Mouse (Mus musculus): ENCODE data around the gene Zfhx3.

Zfhx3 gene

GRCm38 (mm10) chr8:108019651-108020050, 77.2 kb downstream of the Zfhx3 start:
- no peak for DNase-seq (ENCODE audit: low spot score)

GRCm38 (mm10) chr8:108022404-108022803, 80.0 kb downstream of the Zfhx3 start:
- no peak for DNase-seq (ENCODE audit: low spot score)

DNA sequence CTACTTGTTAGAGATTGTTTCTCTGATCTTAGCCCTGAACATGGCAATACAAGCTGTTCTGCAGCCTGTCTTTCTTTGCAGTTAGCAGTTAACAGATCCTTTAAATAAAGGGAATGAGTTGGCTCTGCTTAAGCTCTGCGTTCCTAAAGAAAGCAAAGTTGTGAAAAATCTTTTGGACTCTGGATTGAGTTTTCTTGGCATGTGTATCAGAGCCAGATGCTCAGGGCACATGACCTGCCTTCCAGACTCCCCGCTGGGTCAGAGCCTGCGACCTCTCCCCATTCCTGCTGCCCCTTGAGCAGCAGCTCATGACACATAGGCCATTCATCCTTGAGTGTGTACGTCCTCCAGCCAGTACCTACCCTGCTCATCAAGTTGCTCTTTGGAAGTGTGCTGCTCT, 81.9 kb downstream of the Zfhx3 start:
- no peak for DNase-seq (ENCODE audit: low spot score)

DNA sequence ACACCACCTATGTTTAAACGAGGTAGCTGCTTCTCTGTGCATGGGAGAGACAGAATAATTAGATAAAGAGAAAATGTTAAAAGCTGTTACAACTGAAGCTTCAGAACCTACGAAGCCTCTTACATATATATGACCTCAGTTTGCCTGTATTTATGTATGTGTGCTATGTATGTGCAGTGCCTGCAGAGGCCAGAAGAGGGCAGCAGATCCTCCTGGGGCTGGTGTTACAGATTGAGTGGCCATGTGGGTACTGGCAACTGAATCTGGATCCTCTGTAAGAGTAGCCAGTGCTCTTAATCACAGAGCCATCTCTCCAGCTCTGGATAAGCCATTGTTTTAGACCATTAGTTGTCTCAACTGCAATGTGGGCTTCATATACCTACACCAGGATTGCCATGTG, 82.8 kb downstream of the Zfhx3 start:
- DNase-seq (ENCODE audit: low spot score): no peak

- DNase-seq (ENCODE audit: low spot score): no peak
These were observed 84.4 kb downstream of the Zfhx3 start for GRCm38 (mm10) chr8:108026557-108027440.

- DNase-seq (ENCODE audit: low spot score): no peak
These were observed 85.1 kb downstream of the Zfhx3 start for GRCm38 (mm10) chr8:108027561-108028025.

GRCm38 (mm10) chr8:108028440-108028839, 86.0 kb downstream of the Zfhx3 start:
- DNase-seq (ENCODE audit: low spot score): no peak

GRCm38 (mm10) chr8:108031159-108031558, 88.7 kb downstream of the Zfhx3 start:
- no peak for DNase-seq (ENCODE audit: low spot score)

GRCm38 (mm10) chr8:108034070-108034469, 91.6 kb downstream of the Zfhx3 start:
- no peak for DNase-seq (ENCODE audit: low spot score)

DNA sequence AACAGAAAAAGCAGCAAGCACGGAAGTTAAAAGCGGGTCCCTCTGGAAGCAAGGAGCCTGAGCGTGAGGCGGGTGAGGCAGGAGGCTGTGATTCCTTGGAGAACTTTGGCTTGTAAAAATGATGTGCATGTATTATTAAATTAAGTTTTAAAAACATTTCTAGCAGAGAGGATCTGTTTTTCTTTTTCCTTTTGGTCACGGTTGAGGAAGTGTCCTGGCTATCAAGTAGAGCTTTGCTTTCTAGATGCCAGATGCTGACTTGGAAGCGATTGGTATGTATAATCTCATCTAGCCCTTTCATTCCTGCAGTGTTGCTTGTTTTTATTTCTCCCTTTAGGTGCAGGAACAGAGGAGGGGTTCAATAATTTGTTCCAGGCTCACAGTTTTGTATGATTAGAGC, 92.3 kb downstream of the Zfhx3 start:
- no peak for DNase-seq (ENCODE audit: low spot score)

- DNase-seq (ENCODE audit: low spot score): no peak
These were observed 101.2 kb downstream of the Zfhx3 start for GRCm38 (mm10) chr8:108043618-108044017.

GRCm38 (mm10) chr8:108044185-108044584, 101.7 kb downstream of the Zfhx3 start:
- no peak for DNase-seq (ENCODE audit: low spot score)

- DNase-seq (ENCODE audit: low spot score): no peak
These were observed 113.8 kb downstream of the Zfhx3 start for GRCm38 (mm10) chr8:108056241-108056640.

GRCm38 (mm10) chr8:108061972-108062371, 119.5 kb downstream of the Zfhx3 start:
- DNase-seq (ENCODE audit: low spot score): no peak

GRCm38 (mm10) chr8:108067111-108067510, 124.7 kb downstream of the Zfhx3 start:
- no peak for DNase-seq (ENCODE audit: low spot score)

- no peak for DNase-seq (ENCODE audit: low spot score)
These were observed 125.8 kb downstream of the Zfhx3 start for GRCm38 (mm10) chr8:108068195-108068594.

GRCm38 (mm10) chr8:108070438-108070837, 128.0 kb downstream of the Zfhx3 start:
- DNase-seq (ENCODE audit: low spot score): no peak

- DNase-seq (ENCODE audit: low spot score): no peak
These were observed 129.8 kb downstream of the Zfhx3 start for GRCm38 (mm10) chr8:108072126-108072746.

GRCm38 (mm10) chr8:108072853-108073252, 130.4 kb downstream of the Zfhx3 start:
- no peak for DNase-seq (ENCODE audit: low spot score)

GRCm38 (mm10) chr8:108075176-108075575, 132.7 kb downstream of the Zfhx3 start:
- DNase-seq (ENCODE audit: low spot score): no peak

DNA sequence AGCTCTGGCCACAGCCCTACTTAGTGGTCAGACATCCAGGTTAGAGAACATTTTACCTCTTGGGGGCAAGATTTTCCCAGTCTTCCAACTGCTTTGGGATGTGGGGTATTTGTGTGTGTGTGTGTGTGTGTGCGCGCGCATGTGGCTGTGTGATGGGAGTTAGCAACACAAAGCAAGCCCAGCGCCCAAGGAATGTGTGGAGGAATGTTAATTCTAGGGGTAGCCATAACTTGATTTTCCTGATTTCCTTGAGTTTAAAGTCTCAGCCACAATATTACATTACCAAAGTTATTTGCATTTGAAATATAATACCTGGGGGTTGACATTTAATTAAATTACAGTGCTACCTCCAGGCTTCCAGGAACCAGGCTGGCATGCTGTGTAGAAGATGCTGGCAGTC, 136.3 kb downstream of the Zfhx3 start:
- no peak for DNase-seq (ENCODE audit: low spot score)

GRCm38 (mm10) chr8:108086913-108087312, 144.5 kb downstream of the Zfhx3 start:
- DNase-seq (ENCODE audit: low spot score): no peak

- DNase-seq (ENCODE audit: low spot score): no peak
These were observed 147.2 kb downstream of the Zfhx3 start for GRCm38 (mm10) chr8:108089632-108090031.

Measured in lung, postnatal 25 days (tissue).